Mouse (Mus musculus) small intestine, adult 10 weeks (tissue): Measurements from ENCODE around the gene Pitpna. TPM values are rescaled to one million over a fixed set of nuclear protein-coding genes. Genes with fewer than 3 reads are reported as not detected.

ENCODE experiments used
- polyA plus RNA-seq: library from polyadenylated mRNA; stranded (reverse); fragments of 350-450 nt; fragmentation: Illumina TruSeq; extraction: RNeasy Lipid Tissue Mini Kit (QIAGEN cat#74804); gene quantifications from one replicate; pipeline ENCODE4 v1.2.3, GENCODE M21; 2014; ENCODE audit warnings: low replicate concordance

Gene Pitpna
- 478 TPM for polyA plus RNA-seq

DNA sequence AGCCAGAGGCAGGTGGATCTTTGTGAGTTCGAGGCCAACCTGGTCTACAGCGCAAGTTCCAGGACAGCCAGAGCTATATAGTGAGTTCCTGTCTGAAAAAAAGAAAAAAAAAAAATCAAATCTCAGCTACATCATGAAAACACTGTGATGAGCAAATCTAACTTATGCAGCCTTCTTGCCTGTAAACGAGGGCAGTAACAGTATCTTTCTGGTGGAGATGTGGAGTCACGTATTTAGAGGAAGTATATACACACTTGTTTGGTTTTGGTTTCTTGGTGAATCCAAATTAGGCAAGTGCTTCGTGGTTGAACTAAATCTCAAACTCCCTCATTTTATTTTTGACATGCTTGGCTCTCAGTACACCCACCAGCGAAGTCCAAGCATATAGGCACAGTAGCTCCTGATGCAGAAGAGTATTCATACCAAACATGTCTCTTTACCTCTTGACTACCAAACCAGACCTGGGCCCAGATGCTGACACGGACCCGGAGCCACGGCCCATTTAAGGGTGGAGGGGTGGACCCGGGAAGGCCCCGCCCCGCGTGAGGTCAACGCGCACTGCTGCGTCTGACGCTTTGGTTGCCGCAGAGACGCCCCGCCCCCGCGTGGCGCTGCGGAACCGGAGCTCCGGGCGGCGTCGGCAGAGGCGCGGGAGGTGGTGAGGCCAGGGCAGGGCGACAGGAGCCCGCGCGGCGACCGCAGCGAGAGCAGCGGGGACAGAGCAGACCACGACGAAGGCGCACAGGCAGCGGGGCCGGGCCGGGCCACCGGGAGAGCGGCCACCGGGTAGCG lies at the start of gene Pitpna:
Gene Pitpna (plus strand): TSS at position 605 of the 792 bp plus-strand sequence.

DNA sequence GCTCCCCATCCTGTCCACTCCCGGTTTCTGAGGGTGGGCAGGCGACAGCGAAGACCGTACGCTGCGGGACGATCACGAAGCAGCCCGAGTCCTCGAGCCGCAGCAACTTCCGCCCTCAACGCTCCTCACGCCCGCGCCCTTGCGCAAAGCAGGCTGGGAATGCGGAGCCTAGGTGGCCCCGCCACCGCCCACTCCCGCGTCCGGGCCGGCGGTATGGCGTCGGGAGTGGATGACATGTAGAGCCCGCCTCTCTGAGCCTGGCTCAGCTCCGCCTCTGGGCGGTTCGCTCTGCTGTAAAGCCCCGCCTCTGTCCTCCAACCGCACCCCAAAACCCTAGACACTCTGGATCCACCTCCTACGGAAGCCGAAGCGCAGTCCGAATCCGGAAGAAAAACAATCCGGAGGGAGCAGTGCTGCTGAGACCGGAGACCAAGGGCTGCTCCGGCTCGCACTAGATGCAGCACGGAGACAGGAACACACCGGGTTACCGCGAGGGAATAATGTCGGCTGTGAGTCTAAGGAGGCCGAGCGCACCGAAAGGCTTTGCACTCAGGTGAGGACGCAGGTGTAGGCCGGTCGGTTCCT lies 42.8 kb downstream of the Pitpna start, which contains the start of gene Inpp5k:
Gene Inpp5k (plus strand): TSS at position 344 of the 585 bp plus-strand sequence.

DNA sequence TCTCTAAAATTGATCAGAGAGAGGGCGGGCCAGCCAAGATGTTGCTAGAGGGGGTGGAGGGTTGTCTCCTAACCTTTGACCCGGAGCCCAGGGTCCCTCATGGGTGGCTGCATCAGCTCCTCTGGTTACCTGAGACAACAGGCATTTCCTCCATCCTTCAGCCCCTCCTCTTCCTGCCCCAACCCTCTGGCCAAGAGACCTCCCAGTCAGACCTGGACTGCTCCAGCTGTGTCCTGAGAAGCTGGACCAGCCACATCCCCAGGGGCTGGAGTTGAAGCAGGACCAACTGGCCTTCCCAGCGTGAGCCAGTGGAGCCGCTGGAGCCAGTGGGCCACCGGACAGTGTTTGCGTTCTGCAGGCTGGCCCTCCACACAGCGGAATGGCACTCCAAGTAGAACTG lies 62.4 kb downstream of the Pitpna start, which contains the start of gene Myo1c:
Gene Myo1c (plus strand): TSS at position 194 of the 400 bp plus-strand sequence.

Other genes starting within 250 kb of the Pitpna start
- gene Rpa1, start 239.8 kb upstream of the Pitpna start, polyA plus RNA-seq: 20.9 TPM
- 1.6 TPM for gene Smyd4, start 239.7 kb upstream of the Pitpna start, polyA plus RNA-seq
- gene Serpinf1, start 165.4 kb upstream of the Pitpna start, polyA plus RNA-seq: not detected
- 0.19 TPM for gene Serpinf2, start 148.5 kb upstream of the Pitpna start, polyA plus RNA-seq
- not detected for gene Wdr81, start 133.4 kb upstream of the Pitpna start, polyA plus RNA-seq
- gene Tlcd2, start 126.4 kb upstream of the Pitpna start, polyA plus RNA-seq: 59.0 TPM
- gene Prpf8, start 101.3 kb upstream of the Pitpna start, polyA plus RNA-seq: 15.9 TPM
- gene Rilp, start 78.0 kb upstream of the Pitpna start, polyA plus RNA-seq: 0.45 TPM
- 0.19 TPM for gene Scarf1, start 74.6 kb upstream of the Pitpna start, polyA plus RNA-seq
- 29.8 TPM for gene Slc43a2, start 56.4 kb upstream of the Pitpna start, polyA plus RNA-seq
- gene Inpp5k, start 42.9 kb downstream of the Pitpna start, polyA plus RNA-seq: 26.0 TPM
- 1.6 TPM for gene Myo1c, start 62.4 kb downstream of the Pitpna start, polyA plus RNA-seq
- 197 TPM for gene Crk, start 91.2 kb downstream of the Pitpna start, polyA plus RNA-seq
- gene Ywhae, start 144.8 kb downstream of the Pitpna start, polyA plus RNA-seq: 1,146 TPM
- 0.22 TPM for gene Doc2b, start 208.0 kb downstream of the Pitpna start, polyA plus RNA-seq